Mouse (Mus musculus) ES-E14 (cell line): ENCODE results near the gene Vmn1r202. TPM values are rescaled to one million over a fixed set of nuclear protein-coding genes. Genes with fewer than 3 reads are reported as not detected.

Experiments
- DNase-seq: peaks from one replicate; pipeline ENCODE4 v3.0.0-alpha.2; 2013; ENCODE audit warnings: low read depth, low spot score
- H3K27ac ChIP-seq: 2 replicates; pipeline ENCODE4 v1.5.1; 2012; ENCODE audit warnings: low read depth, mild to moderate bottlenecking, low read length, moderate library complexity, mixed read lengths; ENCODE audit not compliant: poor library complexity, insufficient read depth, severe bottlenecking
- H3K36me3 ChIP-seq: 2 replicates; pipeline ENCODE4 v1.6.1; 2012; ENCODE audit warnings: mild to moderate bottlenecking, low read length, moderate library complexity, mixed read lengths; ENCODE audit not compliant: control insufficient read depth, poor library complexity, insufficient read depth, severe bottlenecking
- H3K4me1 ChIP-seq, 2 experiments: fragments of 150-350 bp in 1 of 2; sonication (generic) in 1 of 2; 2 replicates each; pipeline ENCODE4 v1.6.1; 2012; ENCODE audit warnings: low read length in 2 of 2, mild to moderate bottlenecking in 1 of 2, mixed read lengths in 1 of 2; ENCODE audit not compliant: control insufficient read depth in 2 of 2, insufficient read depth in 2 of 2, poor library complexity in 1 of 2
- H3K4me3 ChIP-seq, 2 experiments: fragments of 150-350 bp in 1 of 2; sonication (generic) in 1 of 2; 2 replicates each; pipeline ENCODE4 v1.5.1; 2012; ENCODE audit warnings: low read length in 2 of 2, low read depth in 1 of 2, mild to moderate bottlenecking in 1 of 2, mixed read lengths in 1 of 2; ENCODE audit not compliant: insufficient read depth in 1 of 2, poor library complexity in 1 of 2, severe bottlenecking in 1 of 2
- H3K9ac ChIP-seq: 2 replicates; pipeline ENCODE4 v1.6.1; 2012; ENCODE audit warnings: low read depth, mild to moderate bottlenecking, low read length, mixed read lengths; ENCODE audit not compliant: poor library complexity, insufficient read depth, severe bottlenecking
- H3K9me3 ChIP-seq: fragments of 150-350 bp; sonication (generic); 2 replicates; pipeline ENCODE4 v1.6.1; 2012; ENCODE audit warnings: low read depth, mild to moderate bottlenecking, low read length; ENCODE audit not compliant: control insufficient read depth, insufficient read depth
- CHD2 ChIP-seq: IDR thresholded peaks from 2 replicates; pipeline ENCODE4 v1.6.1; 2014; ENCODE audit warnings: mild to moderate bottlenecking, low read depth, low read length, inconsistent platforms
- ZNF384 ChIP-seq: IDR thresholded peaks from 2 replicates; pipeline ENCODE4 v1.6.1; 2012; ENCODE audit warnings: low read depth, low read length, inconsistent platforms
- in situ Hi-C, 2 experiments: fragments of 600-800 bp; cut with MboI; formaldehyde crosslinking; loops; one replicate each; pipeline ENCODE4 v1.15.1; 2025; ENCODE audit warnings: low sequenced_read_pairs in 2 of 2, inconsistent platforms in 1 of 2; ENCODE audit not compliant: unreplicated experiment in 2 of 2
- total RNA-seq: library from RNA; depleted of rRNA; stranded (reverse); fragments of 300-350 nt; gene quantifications from 2 replicates; pipeline ENCODE4 v1.2.3, GENCODE M21; 2012; rRNA removed

Vmn1r202 gene
- total RNA-seq, 1 experiment, result not detected

DNA sequence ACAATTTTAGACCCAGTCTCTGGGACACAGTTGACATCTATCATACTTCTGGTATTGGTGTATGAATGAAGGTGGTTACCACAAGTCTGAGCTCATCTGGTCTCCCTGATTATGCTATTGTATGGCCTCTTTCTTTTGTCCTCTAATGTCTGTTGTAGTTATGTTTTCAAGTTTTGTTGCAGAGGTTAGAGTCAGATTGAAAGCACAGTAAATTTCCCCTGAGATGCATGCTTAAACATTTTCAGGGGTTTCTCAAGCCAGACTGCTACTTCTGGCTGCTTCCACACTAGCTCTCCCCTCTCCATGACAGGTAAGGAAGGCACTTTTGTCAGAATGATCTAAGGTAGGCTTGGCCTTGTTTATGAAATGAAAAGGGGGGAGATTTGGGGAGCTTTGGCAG lies 50.0 kb downstream of the Vmn1r202 start:
- no peak for TF ChIP-seq ZNF384
- no peak for TF ChIP-seq CHD2
- Histone ChIP-seq H3K9ac (no peak overlapping the region), H3K4me3 (no peak overlapping the region), H3K36me3 (no peaks in the 10 kb centered on the region), H3K27ac (no peak overlapping the region), H3K9me3 (no peaks in the 10 kb centered on the region), H3K4me1 (no peaks in the 10 kb centered on the region)
- in situ Hi-C loops, result no loop called here
- no peak for DNase-seq

Other genes with a start within 250 kb of the Vmn1r202 start
- not detected in 2 replicates for gene Vmn1r195, start 234.9 kb downstream of the Vmn1r202 start, total RNA-seq
- gene Vmn1r196, start 215.5 kb downstream of the Vmn1r202 start, total RNA-seq, result not detected in 2 replicates
- not detected in 2 replicates for gene Vmn1r197, start 180.8 kb downstream of the Vmn1r202 start, total RNA-seq
- 0.04 TPM in 1 of 2 replicates, not detected in the other for gene Vmn1r198, start 155.0 kb downstream of the Vmn1r202 start, total RNA-seq
- gene Vmn1r199, start 125.6 kb downstream of the Vmn1r202 start, total RNA-seq, result not detected in 2 replicates
- gene Vmn1r200, start 115.0 kb downstream of the Vmn1r202 start, total RNA-seq, result not detected in 2 replicates
- not detected in 2 replicates for gene Vmn1r201, start 33.5 kb downstream of the Vmn1r202 start, total RNA-seq
- gene Vmn1r203, start 12.7 kb upstream of the Vmn1r202 start, total RNA-seq, result not detected in 2 replicates
- not detected in 2 replicates for gene Vmn1r204, start 47.8 kb upstream of the Vmn1r202 start, total RNA-seq
- not detected in 2 replicates for gene Vmn1r205, start 87.6 kb upstream of the Vmn1r202 start, total RNA-seq
- gene Vmn1r206, start 118.9 kb upstream of the Vmn1r202 start, total RNA-seq, result not detected in 2 replicates
- gene Vmn1r207-ps, start 224.2 kb upstream of the Vmn1r202 start, total RNA-seq, result not detected in 2 replicates